Mouse (Mus musculus) MN1 (cell line): ENCODE data around the gene Ssbp1.

Experiments
- DNase-seq: peaks from one replicate; pipeline ENCODE4 v3.0.0-alpha.2; 2016; ENCODE audit warnings: low spot score

Gene Ssbp1

DNA sequence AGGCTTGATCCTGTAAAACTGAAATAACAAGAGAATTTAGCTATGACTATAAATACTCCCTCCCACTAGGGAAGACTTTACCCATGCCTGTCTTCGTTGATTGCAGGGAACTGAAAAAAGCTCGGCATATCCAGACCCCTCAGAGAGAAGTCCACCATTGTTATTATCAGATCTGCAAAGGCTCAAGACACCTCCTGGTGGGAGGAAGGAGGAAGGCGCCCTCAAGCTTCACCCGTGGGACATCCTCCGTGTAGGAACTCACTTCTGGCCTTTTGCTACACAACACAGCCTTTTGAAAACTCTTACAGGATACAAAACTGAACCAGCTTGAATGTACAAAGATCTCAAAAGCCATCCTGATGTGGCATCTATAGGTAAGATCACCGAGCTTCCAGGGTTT, 5.4 kb upstream of the Ssbp1 start:
- no peak for DNase-seq

DNA sequence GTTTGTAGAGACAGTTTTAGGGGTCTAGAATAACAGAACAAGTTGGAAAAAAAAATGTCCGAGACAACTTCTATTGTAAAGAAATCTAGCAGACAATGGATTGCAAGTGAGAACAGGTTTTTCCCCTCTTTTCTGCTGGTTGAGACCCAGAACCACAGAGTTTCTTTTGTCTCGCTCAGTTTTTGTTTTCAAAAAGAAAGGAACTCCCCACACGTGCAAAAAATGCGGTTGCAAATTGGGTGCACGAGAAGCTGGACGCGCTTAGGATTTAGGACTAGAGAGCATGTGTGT, 513 bp downstream of the Ssbp1 start:
- DNase-seq, result no peak

DNA sequence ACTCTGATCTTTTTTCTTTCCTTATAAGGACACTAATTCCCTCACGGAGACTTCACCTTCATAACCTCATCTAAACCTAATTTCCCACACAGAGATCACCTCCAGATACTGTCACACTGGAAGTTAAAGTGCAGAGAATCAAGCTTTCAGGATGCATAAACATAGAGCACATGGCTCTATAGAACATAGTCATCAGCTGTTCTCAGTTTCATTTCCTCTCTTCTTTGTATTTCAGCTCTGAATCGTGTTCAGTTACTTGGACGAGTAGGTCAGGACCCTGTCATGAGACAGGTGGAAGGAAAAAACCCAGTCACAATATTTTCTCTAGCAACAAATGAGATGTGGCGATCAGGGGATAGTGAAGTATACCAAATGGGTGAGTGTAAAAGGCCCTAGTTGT, 5.0 kb downstream of the Ssbp1 start:
- no peak for DNase-seq

DNA sequence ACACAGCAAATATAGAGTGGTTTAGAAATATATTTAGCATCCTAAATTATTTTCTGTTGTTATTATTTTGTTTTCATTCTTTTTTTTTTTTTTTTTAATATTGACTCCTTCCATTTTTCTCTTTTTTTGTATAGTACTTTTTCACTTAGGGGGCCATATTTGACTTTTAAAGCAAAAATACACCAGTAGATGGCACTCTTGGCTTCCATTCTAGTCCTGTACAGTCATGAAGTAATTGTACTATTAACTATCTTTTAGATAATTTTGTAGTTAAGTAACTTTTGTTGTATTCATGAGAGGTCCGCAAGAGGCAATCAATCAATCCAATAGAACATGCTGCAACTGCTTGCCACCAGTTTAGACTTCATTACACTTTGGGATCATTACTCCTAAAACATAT, 8.6 kb downstream of the Ssbp1 start:
- peak; percentile 24 for DNase-seq

DNA sequence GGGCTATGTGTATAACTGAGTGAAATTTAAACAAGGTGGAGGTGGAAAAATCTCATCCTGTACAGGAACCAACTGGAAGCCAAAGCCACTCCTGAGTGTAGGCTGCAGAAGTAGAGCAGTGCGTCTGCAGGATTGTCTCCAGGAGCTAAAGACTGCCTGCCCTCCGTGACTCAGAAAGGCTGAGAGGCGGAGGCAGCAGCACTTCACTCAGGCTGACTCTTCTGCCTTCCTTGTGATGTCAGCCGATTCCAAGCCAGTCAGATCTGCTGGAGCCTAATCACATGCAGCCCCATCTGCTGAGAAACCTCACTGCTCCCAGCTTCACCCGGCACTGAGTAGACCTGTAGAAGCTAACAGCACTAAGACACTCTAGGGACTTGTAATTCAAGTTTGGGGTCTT, 11.2 kb downstream of the Ssbp1 start:
- no peak for DNase-seq

DNA sequence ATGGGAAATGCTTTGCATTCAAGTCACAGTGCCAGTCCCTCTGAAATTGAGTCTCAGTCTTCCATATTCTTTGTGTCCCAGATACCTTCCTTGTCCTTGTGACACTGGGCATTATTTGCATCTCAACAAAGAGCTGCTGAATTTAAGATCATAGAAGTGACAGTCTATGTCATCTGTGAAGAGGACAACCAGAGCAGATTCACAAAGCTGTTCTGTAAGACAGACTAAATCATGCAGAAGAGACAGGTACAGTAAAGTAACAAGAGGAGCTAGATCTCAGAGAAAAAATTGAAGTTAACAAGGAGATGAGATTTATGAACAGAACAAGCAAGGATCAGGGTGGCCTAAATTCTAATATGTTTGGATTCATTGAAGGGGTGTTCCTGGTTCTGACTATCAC, 19.8 kb downstream of the Ssbp1 start, which contains the start of gene Tas2r137:
Gene Tas2r137, plus strand, starts transcription at position 301 of the 400 bp plus-strand sequence.
- no peak for DNase-seq

DNA sequence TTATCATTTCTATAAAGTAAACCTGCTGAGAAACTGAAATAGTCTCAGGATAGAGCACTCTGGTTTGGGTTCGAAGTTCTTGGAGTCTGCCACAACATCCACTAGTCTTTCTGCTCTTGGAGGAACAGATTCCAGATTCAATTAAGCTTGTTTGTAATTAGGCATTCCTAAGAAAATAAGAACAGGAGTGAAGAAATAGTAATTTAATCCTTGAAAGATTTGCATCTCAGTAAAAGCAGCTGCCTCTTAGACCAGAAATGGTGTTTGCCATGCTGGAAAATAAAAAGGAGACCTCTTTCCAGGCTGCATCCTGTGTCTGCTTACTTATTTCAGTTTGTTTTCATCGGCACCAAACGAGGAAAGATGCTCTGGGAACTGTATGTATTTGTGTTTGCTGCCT, 22.1 kb downstream of the Ssbp1 start, which contains the start of gene Tas2r108:
Gene Tas2r108, plus strand, starts transcription at position 301 of the 400 bp plus-strand sequence.
- no peak for DNase-seq

DNA sequence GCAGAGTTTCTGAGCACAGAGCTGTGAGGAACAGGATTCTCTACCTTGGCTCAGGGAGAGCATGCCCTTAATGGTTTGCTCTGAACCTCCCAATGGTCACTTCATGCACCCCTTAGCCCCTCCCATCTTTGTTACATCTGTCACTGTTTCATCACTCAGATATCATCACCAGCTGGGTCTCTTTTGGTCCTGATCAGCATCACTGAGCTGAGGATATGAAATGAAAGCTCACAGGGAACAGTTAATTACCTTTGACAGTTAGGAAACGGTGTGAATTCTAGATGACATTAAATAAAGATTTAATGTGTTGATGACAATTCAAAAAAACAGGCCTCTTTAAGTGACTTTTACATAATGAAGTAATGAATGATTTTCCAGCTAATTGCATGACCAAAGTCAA, 48.3 kb downstream of the Ssbp1 start, which contains the start of gene Prss37:
Gene Prss37, minus strand, starts transcription at position 101 of the 400 bp plus-strand sequence.
- DNase-seq, result no peak
